Mouse (Mus musculus): ENCODE measurements around the gene Ddb1. TPM values are rescaled to one million over a fixed set of nuclear protein-coding genes. Genes with fewer than 3 reads are reported as not detected.

Gene Ddb1
- 211 TPM for total RNA-seq (2023)

GRCm38 (mm10) chr19:10605293-10605900 is at the start of gene Ddb1, which contains the start of gene Tkfc:
Ddb1 (plus strand) TSS chr19:10605327.
Tkfc (minus strand) TSS chr19:10605654.

DNA sequence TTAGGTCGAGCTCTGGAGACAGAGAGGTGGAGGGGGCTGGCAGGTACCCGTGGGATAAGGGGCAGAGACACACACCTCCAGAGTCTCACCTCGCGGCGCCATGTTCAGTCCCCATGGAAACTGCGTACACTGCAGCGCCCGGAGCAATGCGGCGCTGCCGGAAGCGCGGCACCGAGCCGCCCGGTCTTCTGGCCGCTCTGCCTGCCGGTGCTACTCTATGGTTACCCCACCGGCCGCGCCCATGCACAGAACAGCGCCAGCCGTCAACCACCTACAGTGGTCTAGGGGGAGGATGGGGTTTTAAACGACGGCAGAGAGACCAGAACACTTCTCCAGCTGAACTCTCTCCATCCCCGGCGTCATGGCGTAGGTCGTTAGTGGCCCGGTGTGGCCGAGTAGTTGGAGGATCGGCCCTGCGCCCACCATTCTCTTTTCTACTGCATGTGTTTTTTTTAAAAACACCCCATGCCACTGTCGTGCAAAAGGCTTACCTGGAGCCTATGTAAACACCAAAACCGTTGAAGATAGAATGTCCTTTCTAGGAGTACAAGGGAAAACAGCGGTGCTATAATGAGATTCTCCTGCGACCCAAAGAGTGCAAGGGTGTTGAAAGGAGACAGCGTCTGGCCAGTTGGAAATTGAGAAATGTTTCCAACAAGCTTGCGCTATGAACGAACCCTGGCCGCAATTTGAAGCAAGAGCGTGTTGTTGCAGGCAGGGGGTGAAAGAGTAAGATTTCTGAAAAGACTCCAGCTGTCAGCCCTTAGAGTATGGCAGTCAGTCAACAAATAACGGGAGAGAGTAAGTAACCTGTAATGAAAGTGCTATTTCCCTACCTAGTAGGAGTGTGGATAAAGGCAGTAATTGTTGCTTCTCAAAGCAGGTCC is 49.3 kb upstream of the Ddb1 start, which contains the start of gene Tmem216:
Gene Tmem216, minus strand, starts transcription at position 615 of the 887 bp plus-strand sequence.

DNA sequence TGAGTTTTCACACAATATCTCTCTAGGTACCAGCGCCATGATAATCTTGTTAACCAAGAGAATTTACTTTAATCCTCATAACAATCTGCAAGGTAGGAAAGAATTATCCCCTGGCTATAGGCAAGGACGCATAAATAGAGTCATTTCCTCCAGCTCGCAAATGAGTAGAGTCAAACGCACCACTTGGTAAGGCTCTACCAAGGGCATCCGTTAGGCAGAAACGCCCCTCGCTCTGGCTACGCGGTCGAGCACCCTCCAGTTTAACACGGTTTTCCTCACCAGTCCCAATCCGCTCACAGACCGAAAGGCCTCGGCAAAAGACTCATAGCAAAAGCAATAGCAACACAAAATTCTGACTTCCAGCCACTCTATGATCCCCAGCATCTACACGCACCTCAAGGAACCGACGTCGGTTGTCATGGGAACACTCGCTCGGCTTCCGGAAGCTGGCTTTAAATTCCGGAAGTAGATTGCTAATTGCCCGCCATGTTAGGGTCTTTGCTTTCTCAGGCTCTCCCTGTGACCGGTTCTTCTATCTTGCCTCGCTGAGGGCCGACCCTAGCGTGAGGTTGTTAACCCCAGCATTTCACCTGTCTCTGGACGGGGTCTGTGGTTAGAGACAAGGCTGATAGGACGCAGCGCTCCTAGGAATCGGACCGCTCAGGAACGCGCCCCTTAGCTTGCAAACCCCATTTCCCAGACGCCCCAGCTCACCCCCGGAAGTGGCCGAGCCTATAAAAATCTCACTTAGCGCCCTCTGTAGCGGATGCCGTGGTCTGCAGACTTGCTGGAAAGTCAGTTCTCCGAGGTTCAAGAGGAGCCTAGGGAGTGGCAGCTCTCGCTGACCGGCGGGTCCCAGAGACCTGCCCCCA is 28.2 kb upstream of the Ddb1 start, which contains the start of the genes Cyb561a3 and Tmem138:
Gene Cyb561a3, plus strand, starts transcription at position 483 of the 872 bp plus-strand sequence.
Gene Tmem138, minus strand, starts transcription at position 673 of the 872 bp plus-strand sequence.

DNA sequence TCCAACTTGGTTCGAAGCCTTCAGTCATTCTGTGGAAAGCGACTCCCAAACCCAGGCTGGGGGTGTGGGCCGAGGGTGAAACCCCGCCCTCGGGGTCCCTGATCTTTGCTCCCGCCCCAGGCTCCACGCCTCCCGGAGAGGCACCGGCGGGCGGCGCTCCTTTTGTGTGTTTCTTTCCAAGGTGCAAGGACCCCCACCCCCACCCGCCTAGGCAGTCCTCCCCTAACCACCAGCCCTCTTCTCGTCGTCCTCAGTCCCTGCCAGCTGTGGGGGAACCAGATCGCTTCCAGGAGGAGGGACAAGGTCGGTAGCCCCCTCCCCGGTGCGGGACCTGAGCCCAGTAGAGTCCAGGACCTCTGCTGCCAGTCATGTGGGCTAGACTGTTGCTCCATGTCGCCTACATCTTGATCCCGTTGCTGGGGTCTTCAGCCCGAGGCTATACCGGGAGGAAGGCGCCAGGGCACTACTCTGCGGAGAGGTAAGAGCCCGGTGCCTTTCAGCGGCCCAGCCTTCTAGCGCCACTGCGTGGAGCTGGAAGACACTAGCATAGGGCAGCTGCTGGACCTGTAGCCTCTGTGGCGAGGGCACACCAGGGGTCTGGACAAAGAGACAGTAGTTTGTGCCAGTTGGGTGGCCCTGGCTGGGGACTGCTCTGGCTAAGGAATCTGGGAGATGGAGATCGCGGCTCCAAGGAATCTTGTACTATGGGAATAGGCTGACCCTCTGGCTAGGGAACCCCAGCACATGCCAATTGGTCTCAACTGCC is 29.2 kb downstream of the Ddb1 start, which contains the start of gene Vwce:
Gene Vwce, plus strand, starts transcription at position 108 of the 766 bp plus-strand sequence.

DNA sequence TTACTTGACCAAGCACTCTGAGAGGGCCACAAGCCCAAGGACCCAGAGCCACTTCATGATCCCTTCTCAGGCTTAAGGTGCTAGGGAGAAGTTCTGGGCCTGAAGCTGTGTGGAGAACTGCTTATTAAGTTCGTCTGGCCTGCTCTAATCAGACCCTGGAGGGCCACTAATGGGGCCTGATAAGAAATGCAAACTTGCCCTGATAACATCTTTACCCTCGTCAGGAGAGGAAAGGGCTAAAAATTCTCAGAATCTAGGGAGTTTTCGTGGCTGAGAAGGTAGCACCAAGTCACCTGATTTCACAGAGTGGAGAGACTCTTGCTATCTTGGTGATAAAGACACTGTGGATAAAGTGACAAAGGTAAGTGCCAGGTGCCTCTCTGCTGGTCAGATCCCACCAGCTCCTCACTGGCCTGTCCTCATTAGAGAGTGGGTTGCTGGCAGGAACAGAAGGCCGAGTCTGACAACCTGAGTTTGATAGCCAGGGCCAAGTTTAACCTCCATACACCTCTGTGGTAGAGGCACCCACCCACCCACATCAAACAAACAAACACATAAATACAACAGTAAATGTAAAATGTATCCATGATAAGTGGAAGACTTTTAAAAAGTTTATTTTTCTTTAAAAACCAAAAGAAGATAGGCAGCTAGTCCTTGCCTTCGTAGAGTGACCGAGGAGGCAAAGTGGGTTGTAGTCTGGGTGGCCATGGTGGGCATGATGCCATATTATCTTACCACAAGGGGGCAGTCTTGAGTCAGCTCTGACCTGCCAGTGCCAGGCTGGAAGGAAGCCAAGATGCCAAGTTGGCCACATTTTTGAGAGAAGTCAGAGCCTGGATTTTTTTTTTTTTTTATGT is 73.0 kb downstream of the Ddb1 start, which contains the start of gene Pga5:
Gene Pga5, minus strand, starts transcription at position 157 of the 857 bp plus-strand sequence.

Other genes with a start within 250 kb of the Ddb1 start
- gene Syt7, start 216.2 kb upstream of the Ddb1 start, total RNA-seq (2023): not detected
- gene Lrrc10b, start 147.9 kb upstream of the Ddb1 start, total RNA-seq (2023): not detected
- gene Ppp1r32, start 122.4 kb upstream of the Ddb1 start, total RNA-seq (2023): 10.7 TPM
- 131 TPM for gene Cpsf7, start 80.1 kb upstream of the Ddb1 start, total RNA-seq (2023)
- 51.1 TPM for gene Sdhaf2, start 79.2 kb upstream of the Ddb1 start, total RNA-seq (2023)
- gene Tmem216, start 49.1 kb upstream of the Ddb1 start, total RNA-seq (2023): 8.0 TPM
- gene Cyb561a3, start 28.2 kb upstream of the Ddb1 start, total RNA-seq (2023): 34.7 TPM
- 6.6 TPM for gene Tmem138, start 28.0 kb upstream of the Ddb1 start, total RNA-seq (2023)
- 7.0 TPM for gene Tkfc, start 327 bp downstream of the Ddb1 start, total RNA-seq (2023)
- 7.6 TPM for gene Vwce, start 28.9 kb downstream of the Ddb1 start, total RNA-seq (2023)
- not detected for gene Pga5, start 72.7 kb downstream of the Ddb1 start, total RNA-seq (2023)
- 18.1 TPM for gene Vps37c, start 83.4 kb downstream of the Ddb1 start, total RNA-seq (2023)
- 143 TPM for gene Cd5, start 133.7 kb downstream of the Ddb1 start, total RNA-seq (2023)
- gene Cd6, start 224.7 kb downstream of the Ddb1 start, total RNA-seq (2023): 177 TPM
- 4.6 TPM for gene Slc15a3, start 234.4 kb downstream of the Ddb1 start, total RNA-seq (2023)

All from CD8-positive naive resting alpha-beta T cell, adult 57 days (primary cell).